Mouse (Mus musculus) cortical plate, adult 2 months (tissue): Measurements from ENCODE around the gene Olfr716. TPM values are rescaled to one million over a fixed set of nuclear protein-coding genes. Genes with fewer than 3 reads are reported as not detected.
"Not testable (repeated sequence)": the region's sequence is repeated elsewhere in the genome, so short reads cannot be mapped to it uniquely, and the experiment has no call there.

Experiments
- H3K27ac ChIP-seq: fragments of 200-500 bp; 2 replicates; pipeline ENCODE4 v1.5.1; 2012; ENCODE audit warnings: low read length, control low read depth, inconsistent platforms; ENCODE audit not compliant: insufficient read depth
- H3K4me1 ChIP-seq: fragments of 200-500 bp; 2 replicates; pipeline ENCODE4 v1.6.1; 2011; ENCODE audit warnings: low read length; ENCODE audit not compliant: control insufficient read depth, insufficient read depth
- H3K4me3 ChIP-seq: fragments of 200-500 bp; 2 replicates; pipeline ENCODE4 v1.5.1; 2011; ENCODE audit warnings: mild to moderate bottlenecking, low read length, control low read depth; ENCODE audit not compliant: insufficient read depth
- CTCF ChIP-seq: fragments of 200-500 bp; IDR thresholded peaks from 2 replicates; pipeline ENCODE4 v1.5.1; 2011; ENCODE audit warnings: mild to moderate bottlenecking, control low read depth, low read length; ENCODE audit not compliant: insufficient read depth; ENCODE audit errors: extremely low read depth
- POLR2A ChIP-seq: fragments of 200-500 bp; IDR thresholded peaks from 2 replicates; pipeline ENCODE4 v1.6.1; 2011; ENCODE audit warnings: mild to moderate bottlenecking, low read length, control low read depth; ENCODE audit not compliant: insufficient read depth; ENCODE audit errors: extremely low read depth
- polyA plus RNA-seq: library from polyadenylated mRNA; depleted of rRNA; stranded (reverse); fragments of >200 nt; gene quantifications from 2 replicates; pipeline ENCODE4 v1.2.3, GENCODE M21; 2012; rRNA removed

Gene Olfr716
- polyA plus RNA-seq, result not detected in 2 replicates

- not testable (repeated sequence) for H3K27ac ChIP-seq, H3K4me3 ChIP-seq, H3K4me1 ChIP-seq
Observed at GRCm38 (mm10) chr7:107138027-107138426, at the start of gene Olfr716. TSS of gene Olfr716 (plus strand) at chr7:107138327.

- TF ChIP-seq POLR2A, result no peak
- TF ChIP-seq CTCF, result no peak
- H3K4me1 ChIP-seq, result no peaks in the 10 kb centered on the region
- no peak within 1 kb of the TSS for H3K4me3 ChIP-seq
- H3K27ac ChIP-seq, result no peak within 1 kb of the TSS
Observed at GRCm38 (mm10) chr7:107092920-107093319, 45.2 kb upstream of the Olfr716 start, which contains the start of gene Olfr17. TSS of gene Olfr17 (plus strand) at chr7:107093220.

GRCm38 (mm10) chr7:107110269-107110668, 27.9 kb upstream of the Olfr716 start, which contains the start of gene Olfr715b:
TSS of gene Olfr715b (minus strand) at chr7:107110369.
- not testable (repeated sequence) for H3K27ac ChIP-seq, H3K4me3 ChIP-seq, H3K4me1 ChIP-seq

- not testable (repeated sequence) for H3K27ac ChIP-seq, H3K4me3 ChIP-seq, H3K4me1 ChIP-seq
Observed at GRCm38 (mm10) chr7:107130983-107131382, 7.1 kb upstream of the Olfr716 start, which contains the start of gene Olfr715. TSS of gene Olfr715 (minus strand) at chr7:107131083.

GRCm38 (mm10) chr7:107166690-107167089, 28.6 kb downstream of the Olfr716 start, which contains the start of gene Nlrp14:
TSS of gene Nlrp14 (plus strand) at chr7:107166990.
- no peak for TF ChIP-seq POLR2A
- TF ChIP-seq CTCF, result no peak

GRCm38 (mm10) chr7:107180406-107180805, 42.3 kb downstream of the Olfr716 start:
- H3K4me3 ChIP-seq, result no peak overlapping the region
- TF ChIP-seq POLR2A (no peak), CTCF (no peak)
- no peaks in the 10 kb centered on the region for H3K4me1 ChIP-seq
- H3K27ac ChIP-seq, result no peak overlapping the region

More at GRCm38 (mm10) chr7:107166690-107167089, 28.6 kb downstream of the Olfr716 start, which contains the start of gene Nlrp14:
- H3K4me1 ChIP-seq, result no peaks in the 10 kb centered on the region
- no peak within 1 kb of the TSS for H3K27ac ChIP-seq
- no peak within 1 kb of the TSS for H3K4me3 ChIP-seq

Other genes starting within 250 kb of the Olfr716 start
- not detected in 2 replicates for gene Olfr707, start 237.1 kb upstream of the Olfr716 start, polyA plus RNA-seq
- not detected in 2 replicates for gene Olfr1532-ps1, start 230.3 kb upstream of the Olfr716 start, polyA plus RNA-seq
- not detected in 2 replicates for gene Olfr709-ps1, start 206.1 kb upstream of the Olfr716 start, polyA plus RNA-seq
- gene Olfr710, start 190.0 kb upstream of the Olfr716 start, polyA plus RNA-seq, result not detected in 2 replicates
- not detected in 2 replicates for gene Olfr6, start 174.4 kb upstream of the Olfr716 start, polyA plus RNA-seq
- gene Olfr711, start 162.9 kb upstream of the Olfr716 start, polyA plus RNA-seq, result not detected in 2 replicates
- gene Olfr2, start 132.3 kb upstream of the Olfr716 start, polyA plus RNA-seq, result not detected in 2 replicates
- not detected in 2 replicates for gene Olfr713, start 107.2 kb upstream of the Olfr716 start, polyA plus RNA-seq
- gene Olfr714, start 67.3 kb upstream of the Olfr716 start, polyA plus RNA-seq, result not detected in 2 replicates
- gene Olfr17, start 45.1 kb upstream of the Olfr716 start, polyA plus RNA-seq, result not detected in 2 replicates
- not detected in 2 replicates for gene Olfr715b, start 28.0 kb upstream of the Olfr716 start, polyA plus RNA-seq
- not detected in 2 replicates for gene Olfr715, start 7.2 kb upstream of the Olfr716 start, polyA plus RNA-seq
- not detected in 2 replicates for gene Nlrp14, start 28.7 kb downstream of the Olfr716 start, polyA plus RNA-seq
- not detected in 2 replicates for gene Rbmxl2, start 71.1 kb downstream of the Olfr716 start, polyA plus RNA-seq
- 4.8 and 5.2 TPM in 2 replicates for gene Syt9, start 232.4 kb downstream of the Olfr716 start, polyA plus RNA-seq